Mouse (Mus musculus) gastrocnemius, postnatal 14 days (tissue): ENCODE results near the gene Kif3a. TPM values are rescaled to one million over a fixed set of nuclear protein-coding genes. Genes with fewer than 3 reads are reported as not detected.

ENCODE experiments used
- DNase-seq: peaks from one replicate; pipeline ENCODE4 v3.0.0; 2021; ENCODE audit warnings: mixed read lengths
- intact Hi-C: fragments of 180-260 bp; cut with DNase I; formaldehyde crosslinking; loops from one replicate; pipeline ENCODE4 v1.15.1; 2025; ENCODE audit warnings: low total_unique reads
- total RNA-seq, 2 experiments: library from RNA; stranded (reverse); gene quantifications; 2 replicates each; pipeline ENCODE4 v1.2.3; 2021

Gene Kif3a
- total RNA-seq, 2 experiments from 2014 or later, result 6.8 to 7.4 TPM

- no peak for DNase-seq
- intact Hi-C loops, result no loop called here
These were observed 68.5 kb downstream of the Kif3a start for GRCm38 (mm10) chr11:53635590-53636182.

GRCm38 (mm10) chr11:53636183-53636646, 69.0 kb downstream of the Kif3a start:
- DNase-seq, result peak; percentile 16
- intact Hi-C loops, result no loop called here

GRCm38 (mm10) chr11:53637046-53637802, 70.0 kb downstream of the Kif3a start:
- DNase-seq, result no peak
- intact Hi-C loops, result no loop called here

- DNase-seq, result no peak
- intact Hi-C loops, result no loop called here
These were observed 70.7 kb downstream of the Kif3a start for GRCm38 (mm10) chr11:53637803-53638260.

GRCm38 (mm10) chr11:53642744-53643279, 75.6 kb downstream of the Kif3a start:
- no peak for DNase-seq
- intact Hi-C loops, result no loop called here

- intact Hi-C loops, result no loop called here
- DNase-seq, result no peak
These were observed 76.8 kb downstream of the Kif3a start for GRCm38 (mm10) chr11:53644017-53644416.

- DNase-seq, result no peak
- intact Hi-C loops, result no loop called here
These were observed 84.3 kb downstream of the Kif3a start for GRCm38 (mm10) chr11:53651441-53651840.

Other genes starting within 250 kb of the Kif3a start
- gene Zcchc10, start 242.7 kb upstream of the Kif3a start, total RNA-seq, result 1 to 10 TPM; 7.4 to 8.7 TPM
- 10 to 100 TPM; 82.6 to 94.5 TPM for gene Aff4, start 216.5 kb upstream of the Kif3a start, total RNA-seq
- gene Leap2, start 144.2 kb upstream of the Kif3a start, total RNA-seq, result not detected
- gene Uqcrq, start 136.5 kb upstream of the Kif3a start, total RNA-seq, result 1,000 to 10,000 TPM; 1,068 to 1,224 TPM
- gene Gdf9, start 136.4 kb upstream of the Kif3a start, total RNA-seq, result under 1 TPM; 0.33 to 0.68 TPM
- not detected for gene Gm10447, start 110.3 kb upstream of the Kif3a start, total RNA-seq
- under 1 TPM; 0.31 to 0.38 TPM for gene Shroom1, start 110.2 kb upstream of the Kif3a start, total RNA-seq
- not detected for gene Gm9837, start 96.9 kb upstream of the Kif3a start, total RNA-seq
- gene Gm9945, start 87.2 kb upstream of the Kif3a start, total RNA-seq, result not detected
- under 1 TPM; 0.11 to 0.12 TPM for gene Sowaha, start 87.1 kb upstream of the Kif3a start, total RNA-seq
- 10 to 100 TPM; 25.6 to 31.3 TPM for gene Sept8, start 48.1 kb upstream of the Kif3a start, total RNA-seq
- gene Il4, start 51.3 kb downstream of the Kif3a start, total RNA-seq, result not detected
- gene Il13, start 67.3 kb downstream of the Kif3a start, total RNA-seq, result not detected
- 1 to 10 TPM; 5.2 to 6.7 TPM for gene Rad50, start 139.9 kb downstream of the Kif3a start, total RNA-seq
- gene Il5, start 153.4 kb downstream of the Kif3a start, total RNA-seq, result not detected
- gene Irf1, start 202.6 kb downstream of the Kif3a start, total RNA-seq, result 1 to 10 TPM; 8.7 to 9.1 TPM
- under 1 TPM; 0.23 to 0.33 TPM for gene Gm17334, start 205.8 kb downstream of the Kif3a start, total RNA-seq